Mouse (Mus musculus) naive thymus-derived CD4-positive, alpha-beta T cell, adult 2 months (primary cell): ENCODE measurements around the gene Fkbp5.
A peak's percentile ranks its signal among the peaks of the same experiment; 100 is the strongest.
"Not testable (repeated sequence)": the region's sequence is repeated elsewhere in the genome, so short reads cannot be mapped to it uniquely, and the experiment has no call there.

ENCODE experiments used
- DNase-seq: peaks from one replicate; pipeline ENCODE4 v3.0.0-alpha.2; 2011; ENCODE audit warnings: low read depth

Fkbp5 gene

GRCm38 (mm10) chr17:28517441-28517955 lies at the start of gene Fkbp5:
Fkbp5 (minus strand) TSS chr17:28517527.
- no peak for DNase-seq

- DNase-seq: no peak
Observed at GRCm38 (mm10) chr17:28565181-28565580, 47.9 kb upstream of the Fkbp5 start.

GRCm38 (mm10) chr17:28561613-28562012 lies 44.3 kb upstream of the Fkbp5 start:
- no peak for DNase-seq

- no peak for DNase-seq
Observed at GRCm38 (mm10) chr17:28560598-28560997, 43.3 kb upstream of the Fkbp5 start, which contains the start of gene Clps. Clps (minus strand) TSS chr17:28560766.

- DNase-seq: no peak
Observed at GRCm38 (mm10) chr17:28557772-28558171, 40.4 kb upstream of the Fkbp5 start.

GRCm38 (mm10) chr17:28556635-28557396 lies 39.5 kb upstream of the Fkbp5 start:
- DNase-seq: no peak

GRCm38 (mm10) chr17:28554021-28554420 lies 36.7 kb upstream of the Fkbp5 start:
- DNase-seq: not testable (repeated sequence)

GRCm38 (mm10) chr17:28553040-28553793 lies 35.9 kb upstream of the Fkbp5 start:
- DNase-seq: peak; percentile 88

- no peak for DNase-seq
Observed at GRCm38 (mm10) chr17:28549111-28549510, 31.8 kb upstream of the Fkbp5 start, which contains the start of gene Clpsl2. Clpsl2 (plus strand) TSS chr17:28549411.

GRCm38 (mm10) chr17:28548550-28548949 lies 31.2 kb upstream of the Fkbp5 start:
- DNase-seq: no peak

GRCm38 (mm10) chr17:28546925-28547324 lies 29.6 kb upstream of the Fkbp5 start:
- DNase-seq: no peak

GRCm38 (mm10) chr17:28537881-28538280 lies 20.6 kb upstream of the Fkbp5 start:
- no peak for DNase-seq

- no peak for DNase-seq
Observed at GRCm38 (mm10) chr17:28533327-28533726, 16.0 kb upstream of the Fkbp5 start.

GRCm38 (mm10) chr17:28532557-28532956 lies 15.2 kb upstream of the Fkbp5 start:
- DNase-seq: no peak

GRCm38 (mm10) chr17:28531946-28532345 lies 14.6 kb upstream of the Fkbp5 start:
- no peak for DNase-seq

GRCm38 (mm10) chr17:28530506-28530905 lies 13.2 kb upstream of the Fkbp5 start, which contains the start of gene Armc12:
Armc12 (plus strand) TSS chr17:28530806.
- no peak for DNase-seq

GRCm38 (mm10) chr17:28529116-28529515 lies 11.8 kb upstream of the Fkbp5 start:
- DNase-seq: no peak

- DNase-seq: peak; percentile 89
Observed at GRCm38 (mm10) chr17:28528043-28528351, 10.7 kb upstream of the Fkbp5 start.

- DNase-seq: no peak
Observed at GRCm38 (mm10) chr17:28527184-28528042, 10.1 kb upstream of the Fkbp5 start.

GRCm38 (mm10) chr17:28524831-28525430 lies 7.6 kb upstream of the Fkbp5 start:
- no peak for DNase-seq

GRCm38 (mm10) chr17:28524009-28524695 lies 6.8 kb upstream of the Fkbp5 start:
- DNase-seq: no peak
